Mouse (Mus musculus) ovary, postnatal 36 days (tissue): ENCODE data around the gene 4921504E06Rik.

Experiments used
- DNase-seq: peaks from one replicate; pipeline ENCODE4 v3.0.0; 2022; ENCODE audit warnings: low spot score, mixed read lengths

The 4921504E06Rik gene

GRCm38 (mm10) chr2:19419686-19420345 is 133.9 kb downstream of the 4921504E06Rik start:
- no peak for DNase-seq

- no peak for DNase-seq
These were observed 137.6 kb downstream of the 4921504E06Rik start for GRCm38 (mm10) chr2:19416066-19416465.

GRCm38 (mm10) chr2:19415063-19415521 is 138.6 kb downstream of the 4921504E06Rik start:
- DNase-seq: no peak

GRCm38 (mm10) chr2:19414222-19414965 is 139.3 kb downstream of the 4921504E06Rik start:
- DNase-seq: peak; percentile 57
